Mouse (Mus musculus): ENCODE results near the gene Gm20521.
A peak's percentile ranks its signal among the peaks of the same experiment; 100 is the strongest.

Gene Gm20521

DNA sequence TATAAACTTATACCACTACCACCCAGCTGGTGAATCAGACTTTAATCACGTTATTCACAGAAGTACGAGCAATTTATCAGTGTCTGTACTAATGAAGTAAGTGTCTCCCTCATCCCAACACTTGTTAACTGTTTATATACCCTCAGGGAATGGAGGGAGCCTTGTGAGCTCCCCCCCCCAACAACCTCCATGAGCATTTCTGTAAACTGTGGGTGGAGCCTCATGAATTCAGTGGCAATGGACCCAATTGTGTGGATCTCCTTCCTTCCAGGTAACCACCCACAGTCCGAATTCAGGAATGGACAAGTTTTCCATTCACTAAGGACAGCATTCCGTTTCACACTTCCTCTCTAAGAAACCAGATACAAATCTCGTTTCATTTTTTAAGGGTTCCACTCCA, 17.6 kb upstream of the Gm20521 start:
- H3K4me3 ChIP-seq (replicated peaks; ENCODE audit: low read length): no peak overlapping the region
- H3K27me3 ChIP-seq (ENCODE audit: insufficient read depth, low read length): no peaks in the 10 kb centered on the region
- TF ChIP-seq NANOG (IDR thresholded peaks at IDR 0.05; ENCODE audit: borderline replicate concordance, low read length) (no peak), CTCF (conservative IDR thresholded peaks at IDR 0.05; ENCODE audit: low read length) (no peak), POU5F1 (IDR thresholded peaks at IDR 0.05; ENCODE audit: borderline replicate concordance, low read length) (no peak)

DNA sequence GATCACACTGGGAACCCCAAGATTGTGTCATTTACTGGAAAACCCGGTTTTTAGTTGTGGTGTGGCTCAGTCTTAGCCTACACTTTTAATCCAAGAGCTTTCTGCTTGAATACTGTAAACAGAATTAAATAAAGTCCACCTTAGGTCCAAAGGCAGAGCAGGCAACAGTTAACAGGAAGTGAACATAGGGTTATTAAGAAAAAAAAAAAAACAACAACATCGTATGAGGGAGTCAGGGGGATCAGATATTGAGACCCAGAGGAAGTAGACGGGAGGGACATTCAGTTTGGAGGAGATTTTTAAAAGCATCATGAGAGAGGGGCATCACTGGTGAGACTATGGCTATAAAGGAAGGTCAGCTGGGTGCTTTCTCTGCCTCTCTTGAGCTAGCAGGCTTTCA, 17.0 kb upstream of the Gm20521 start:
- Histone ChIP-seq H3K9me3 (ENCODE audit: low read length) (no peaks in the 10 kb centered on the region), H3K4me1 (replicated peaks; ENCODE audit: low read depth, low read length) (peaks cover 20% of the 10 kb centered on the region), H3K4me3 (replicated peaks; ENCODE audit: low read length) (no peak overlapping the region), H3K27me3 (ENCODE audit: insufficient read depth, low read length) (no peaks in the 10 kb centered on the region), H3K36me3 (ENCODE audit: insufficient read depth, low read length) (no peaks in the 10 kb centered on the region)
- TF ChIP-seq CTCF (conservative IDR thresholded peaks at IDR 0.05; ENCODE audit: low read length) (no peak), POU5F1 (IDR thresholded peaks at IDR 0.05; ENCODE audit: borderline replicate concordance, low read length) (no peak), NANOG (IDR thresholded peaks at IDR 0.05; ENCODE audit: borderline replicate concordance, low read length) (no peak)

More for the DNA sequence above, 17.6 kb upstream of the Gm20521 start:
- Histone ChIP-seq H3K4me1 (replicated peaks; ENCODE audit: low read depth, low read length) (peaks cover 20% of the 10 kb centered on the region), H3K36me3 (ENCODE audit: insufficient read depth, low read length) (no peaks in the 10 kb centered on the region), H3K9me3 (ENCODE audit: low read length) (no peaks in the 10 kb centered on the region)

DNA sequence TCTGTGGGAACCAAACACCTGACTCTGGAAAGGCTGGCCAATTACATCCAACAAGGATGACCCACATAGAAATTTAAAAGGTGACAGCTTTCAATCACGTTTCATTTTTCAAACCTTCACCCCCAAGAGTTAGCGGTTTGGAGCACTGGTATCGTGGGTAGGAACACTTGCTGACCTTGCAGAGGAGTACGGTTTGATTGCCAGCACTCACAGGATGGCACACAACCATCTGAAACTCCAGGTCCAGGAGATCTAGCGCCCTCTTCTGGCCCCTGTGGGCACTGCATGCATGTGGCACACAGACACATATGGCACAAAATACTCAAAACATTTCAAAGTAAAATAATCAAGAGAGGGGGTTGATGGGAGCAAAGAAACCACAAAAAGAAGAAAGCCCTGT, 16.3 kb upstream of the Gm20521 start:
- no peaks in the 10 kb centered on the region for H3K36me3 ChIP-seq (ENCODE audit: insufficient read depth, low read length)
- peak; percentile 98 for TF ChIP-seq CTCF (conservative IDR thresholded peaks at IDR 0.05; ENCODE audit: low read length)
- TF ChIP-seq POU5F1 (IDR thresholded peaks at IDR 0.05; ENCODE audit: borderline replicate concordance, low read length): no peak

DNA sequence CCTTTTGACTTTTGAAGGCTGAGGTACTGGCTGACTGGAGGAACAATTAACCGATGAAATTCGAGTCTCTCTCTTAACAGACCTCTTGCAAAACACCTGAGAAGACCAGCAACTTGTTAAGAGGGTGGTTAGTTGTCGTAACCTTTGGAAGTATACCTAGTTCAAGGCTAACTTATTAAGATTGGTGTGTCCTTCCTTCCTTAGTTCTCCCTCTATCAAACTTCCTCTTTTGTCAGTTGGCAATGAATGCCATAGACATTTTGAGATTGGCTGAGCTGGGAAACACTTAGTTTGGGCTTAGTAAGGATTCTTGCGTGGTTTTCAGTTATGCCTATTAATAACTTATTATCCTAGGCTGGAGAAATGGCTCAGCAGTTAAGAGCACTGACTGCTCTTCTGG, 15.2 kb upstream of the Gm20521 start:
- Histone ChIP-seq H3K4me1 (replicated peaks; ENCODE audit: low read depth, low read length) (peaks cover 19% of the 10 kb centered on the region), H3K36me3 (ENCODE audit: insufficient read depth, low read length) (no peaks in the 10 kb centered on the region), H3K27me3 (ENCODE audit: insufficient read depth, low read length) (peaks cover 5% of the 10 kb centered on the region; the same call in 1 of the 2 replicates), H3K9me3 (ENCODE audit: low read length) (no peaks in the 10 kb centered on the region), H3K4me3 (replicated peaks; ENCODE audit: low read length) (no peak overlapping the region)
- TF ChIP-seq CTCF (conservative IDR thresholded peaks at IDR 0.05; ENCODE audit: low read length) (no peak), NANOG (IDR thresholded peaks at IDR 0.05; ENCODE audit: borderline replicate concordance, low read length) (no peak), POU5F1 (IDR thresholded peaks at IDR 0.05; ENCODE audit: borderline replicate concordance, low read length) (no peak)

More for the DNA sequence above, 16.3 kb upstream of the Gm20521 start:
- Histone ChIP-seq H3K4me3 (replicated peaks; ENCODE audit: low read length) (no peak overlapping the region), H3K9me3 (ENCODE audit: low read length) (no peaks in the 10 kb centered on the region), H3K27me3 (ENCODE audit: insufficient read depth, low read length) (no peaks in the 10 kb centered on the region), H3K4me1 (replicated peaks; ENCODE audit: low read depth, low read length) (peaks cover 20% of the 10 kb centered on the region)

DNA sequence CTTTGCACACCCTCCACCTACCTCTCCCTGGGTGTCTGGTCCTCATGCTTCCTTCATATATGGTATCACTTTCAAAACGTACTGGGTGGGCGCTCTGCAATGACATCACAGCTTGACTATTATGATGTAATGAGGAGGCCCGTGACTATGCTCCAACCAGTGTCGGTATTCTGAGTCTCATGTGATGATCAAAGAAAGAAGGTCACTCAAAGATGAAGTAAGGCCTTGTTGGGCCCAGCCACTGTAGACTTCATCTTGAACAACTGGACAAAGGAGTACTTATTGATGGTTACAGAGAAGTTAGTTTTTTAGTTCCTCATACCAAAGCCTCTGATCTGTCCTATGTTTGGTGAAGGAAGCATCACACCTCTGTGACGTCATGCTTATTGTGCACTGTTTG, 12.4 kb upstream of the Gm20521 start, which contains the start of gene Homez:
Homez (minus strand) TSS at position 101 of the 400 bp plus-strand sequence.
- Histone ChIP-seq H3K4me3 (replicated peaks; ENCODE audit: low read length) (no peak within 1 kb of the TSS), H3K36me3 (ENCODE audit: insufficient read depth, low read length) (no peaks in the 10 kb centered on the region), H3K9me3 (ENCODE audit: low read length) (no peaks in the 10 kb centered on the region), H3K4me1 (replicated peaks; ENCODE audit: low read depth, low read length) (peaks cover 9% of the 10 kb centered on the region), H3K27me3 (ENCODE audit: insufficient read depth, low read length) (peaks cover 31% of the 10 kb centered on the region)
- TF ChIP-seq CTCF (conservative IDR thresholded peaks at IDR 0.05; ENCODE audit: low read length) (no peak), NANOG (IDR thresholded peaks at IDR 0.05; ENCODE audit: borderline replicate concordance, low read length) (no peak), POU5F1 (IDR thresholded peaks at IDR 0.05; ENCODE audit: borderline replicate concordance, low read length) (no peak)

DNA sequence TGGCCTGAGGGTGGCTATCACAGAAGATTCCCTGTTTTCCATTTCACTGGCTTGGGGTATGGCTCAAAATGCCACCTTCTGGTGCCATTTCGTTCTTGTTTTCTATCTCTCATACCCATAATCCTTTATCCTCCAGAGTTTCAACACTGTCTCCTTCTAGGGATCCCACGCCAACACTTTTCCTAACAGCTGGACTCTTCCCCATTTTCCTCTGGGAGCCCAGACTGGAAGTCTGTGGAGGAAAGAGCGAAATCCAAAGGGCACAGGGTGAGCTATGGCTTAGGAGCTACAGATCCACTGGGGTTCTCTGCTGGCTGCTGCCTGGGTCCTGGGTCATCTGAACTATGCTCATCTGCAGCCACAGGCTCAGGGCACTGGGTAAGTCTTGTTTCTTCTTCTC, 9.1 kb upstream of the Gm20521 start:
- Histone ChIP-seq H3K4me3 (replicated peaks; ENCODE audit: low read length) (no peak overlapping the region), H3K36me3 (ENCODE audit: insufficient read depth, low read length) (no peaks in the 10 kb centered on the region), H3K9me3 (ENCODE audit: low read length) (no peaks in the 10 kb centered on the region), H3K4me1 (replicated peaks; ENCODE audit: low read depth, low read length) (peaks cover 12% of the 10 kb centered on the region), H3K27me3 (ENCODE audit: insufficient read depth, low read length) (peaks cover 52% of the 10 kb centered on the region)
- TF ChIP-seq NANOG (IDR thresholded peaks at IDR 0.05; ENCODE audit: borderline replicate concordance, low read length): no peak
- TF ChIP-seq CTCF (conservative IDR thresholded peaks at IDR 0.05; ENCODE audit: low read length): no peak
- TF ChIP-seq POU5F1 (IDR thresholded peaks at IDR 0.05; ENCODE audit: borderline replicate concordance, low read length): no peak

DNA sequence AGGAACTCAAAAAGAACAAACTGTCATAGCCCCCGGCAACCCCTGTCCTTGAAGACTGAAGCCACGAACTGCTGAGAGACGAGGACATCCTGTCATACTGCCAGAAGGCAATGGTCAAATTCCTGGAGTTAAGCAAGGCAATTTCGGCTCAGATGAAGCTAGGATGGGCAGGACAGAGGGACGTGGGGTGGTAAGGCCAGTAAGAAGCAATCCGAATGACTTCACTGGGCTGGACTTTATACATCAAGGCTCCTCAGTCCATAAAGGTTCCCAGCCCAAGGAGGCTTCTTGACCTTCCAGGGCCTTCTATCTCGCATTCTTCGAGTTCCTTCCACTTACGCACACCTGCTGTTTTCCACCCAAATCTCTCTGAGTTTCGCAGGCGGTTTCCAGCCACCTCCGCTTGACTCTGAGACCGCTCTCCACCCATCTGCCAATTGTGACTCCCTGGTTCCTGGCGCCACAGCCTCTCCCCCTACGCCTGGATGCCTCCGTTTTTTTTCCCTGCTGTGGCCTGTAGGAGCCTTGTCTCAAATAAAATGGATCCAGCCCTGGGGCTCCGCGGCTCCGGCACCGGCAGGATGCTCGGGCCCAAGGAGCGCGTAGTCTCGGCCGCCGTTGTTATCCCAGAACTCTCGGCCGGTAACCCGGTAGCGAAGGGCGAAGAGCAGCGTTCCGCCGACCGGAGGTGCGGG, 7.2 kb upstream of the Gm20521 start:
- TF ChIP-seq POU5F1 (IDR thresholded peaks at IDR 0.05; ENCODE audit: borderline replicate concordance, low read length) (no peak), CTCF (conservative IDR thresholded peaks at IDR 0.05; ENCODE audit: low read length) (no peak), NANOG (IDR thresholded peaks at IDR 0.05; ENCODE audit: borderline replicate concordance, low read length) (no peak)
- H3K4me1 ChIP-seq (replicated peaks; ENCODE audit: low read depth, low read length): peaks cover 15% of the 10 kb centered on the region
- H3K4me3 ChIP-seq (replicated peaks; ENCODE audit: low read length): peak overlapping the region; percentile 90
- no peaks in the 10 kb centered on the region for H3K36me3 ChIP-seq (ENCODE audit: insufficient read depth, low read length)
- H3K9me3 ChIP-seq (ENCODE audit: low read length): no peaks in the 10 kb centered on the region
- H3K27me3 ChIP-seq (ENCODE audit: insufficient read depth, low read length): peaks cover 52% of the 10 kb centered on the region

DNA sequence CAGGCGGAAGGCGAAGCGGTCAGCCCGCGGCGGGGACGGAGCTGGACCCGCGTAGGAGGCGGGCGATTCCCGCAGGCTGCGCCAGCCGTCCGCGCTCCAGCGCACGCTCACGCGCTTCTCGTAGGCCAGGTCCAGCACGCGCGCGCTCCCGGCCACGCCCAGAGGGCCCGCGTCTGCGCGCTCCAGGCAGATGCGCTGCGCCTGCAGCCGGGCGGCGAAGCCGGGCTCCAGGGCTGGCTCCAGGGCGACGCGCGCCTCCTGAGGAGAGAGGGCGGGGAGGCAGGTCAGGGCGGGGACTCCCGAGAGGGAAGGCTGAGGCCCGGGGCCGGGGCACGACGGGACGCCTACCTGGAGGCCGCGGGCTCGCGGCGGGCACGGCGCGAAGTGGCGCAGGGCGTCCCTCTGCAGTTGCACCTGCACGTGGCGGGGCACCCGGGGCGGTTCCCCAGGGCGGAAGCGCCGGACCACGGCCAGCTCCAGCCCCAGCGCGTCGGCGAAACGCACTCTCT, 6.6 kb upstream of the Gm20521 start:
- H3K4me3 ChIP-seq (replicated peaks; ENCODE audit: low read length): peak overlapping the region; percentile 90
- no peak for TF ChIP-seq NANOG (IDR thresholded peaks at IDR 0.05; ENCODE audit: borderline replicate concordance, low read length)
- TF ChIP-seq POU5F1 (IDR thresholded peaks at IDR 0.05; ENCODE audit: borderline replicate concordance, low read length): no peak
- TF ChIP-seq CTCF (conservative IDR thresholded peaks at IDR 0.05; ENCODE audit: low read length): no peak

More for the DNA sequence above, 6.6 kb upstream of the Gm20521 start:
- Histone ChIP-seq H3K9me3 (ENCODE audit: low read length) (no peaks in the 10 kb centered on the region), H3K36me3 (ENCODE audit: insufficient read depth, low read length) (no peaks in the 10 kb centered on the region), H3K27me3 (ENCODE audit: insufficient read depth, low read length) (peaks cover 52% of the 10 kb centered on the region), H3K4me1 (replicated peaks; ENCODE audit: low read depth, low read length) (peaks cover 21% of the 10 kb centered on the region)
